Mouse (Mus musculus): ENCODE measurements around the gene Ranbp1.
"Not testable (repeated sequence)": the region's sequence is repeated elsewhere in the genome, so short reads cannot be mapped to it uniquely, and the experiment has no call there.

Gene Ranbp1

GRCm38 (mm10) chr16:18203430-18204091 lies 45.0 kb downstream of the Ranbp1 start:
- no peak for DNase-seq (ENCODE audit: low spot score)

- no peak for DNase-seq (ENCODE audit: low spot score)
Observed at GRCm38 (mm10) chr16:18202061-18202460, 46.5 kb downstream of the Ranbp1 start.

GRCm38 (mm10) chr16:18201620-18202019 lies 46.9 kb downstream of the Ranbp1 start:
- no peak for DNase-seq (ENCODE audit: low spot score)

GRCm38 (mm10) chr16:18200062-18200461 lies 48.5 kb downstream of the Ranbp1 start:
- DNase-seq (ENCODE audit: low spot score): no peak

GRCm38 (mm10) chr16:18198365-18199098 lies 50.0 kb downstream of the Ranbp1 start:
- no peak for DNase-seq (ENCODE audit: low spot score)

- no peak for DNase-seq (ENCODE audit: low spot score)
Observed at GRCm38 (mm10) chr16:18197881-18198280, 50.7 kb downstream of the Ranbp1 start.

GRCm38 (mm10) chr16:18195561-18195960 lies 53.0 kb downstream of the Ranbp1 start:
- DNase-seq (ENCODE audit: low spot score): not testable (repeated sequence)

- DNase-seq (ENCODE audit: low spot score): peak; percentile 12
Observed at GRCm38 (mm10) chr16:18195068-18195467, 53.5 kb downstream of the Ranbp1 start.

GRCm38 (mm10) chr16:18194208-18194985 lies 54.1 kb downstream of the Ranbp1 start:
- no peak for DNase-seq (ENCODE audit: low spot score)

GRCm38 (mm10) chr16:18191006-18191405 lies 57.5 kb downstream of the Ranbp1 start:
- no peak for DNase-seq (ENCODE audit: low spot score)

Measured in lung, postnatal 25 days (tissue).